27 mouse cellular contexts compared by ENCODE assay signal in genomic region chr8:57616965-57617364, GRCm38 (mm10). TPM values are rescaled to one million over a fixed set of nuclear protein-coding genes. Genes with fewer than 3 reads are reported as not detected.
DNase-seq lines count a peak whose midpoint lies in the region; ATAC-seq and TF ChIP-seq lines count a peak whose summit lies in the region.
"Had no signal": no experiment of that assay in that cellular context is flagged by ENCODE, and none has a peak within 500 bp of the region (broad histone marks: within the 10 kb centered on the region; RNA-seq: fewer than 3 reads in every experiment).

No protein-coding gene starts in this region.

- H3K36me3 ChIP-seq in neural tube, embryonic 14.5 days (ENCODE audit: control insufficient read depth, insufficient read depth, low read length) = no peaks in the 10 kb centered on the region
- no peaks in the 10 kb centered on the region for H3K36me3 ChIP-seq in ES-Bruce4 (ENCODE audit: control insufficient read depth, insufficient read depth, low read length, poor library complexity, severe bottlenecking)
- no peaks in the 10 kb centered on the region for H3K36me3 ChIP-seq in ES-E14 (ENCODE audit: control insufficient read depth, insufficient read depth, low read length, poor library complexity, severe bottlenecking)
- H3K36me3 ChIP-seq in hindbrain, embryonic 14.5 days (replicated peaks; ENCODE audit: control insufficient read depth, insufficient read depth) = no peaks in the 10 kb centered on the region
- H3K36me3 ChIP-seq: embryonic facial prominence, embryonic 10.5 days; embryonic facial prominence, embryonic 13.5 days; forebrain, embryonic 12.5 days; forebrain, embryonic 15.5 days; hindbrain, embryonic 12.5 days had no signal

- no peaks in the 10 kb centered on the region for H3K4me1 ChIP-seq in neural tube, embryonic 14.5 days (ENCODE audit: control insufficient read depth, insufficient read depth, low read length)
- no peaks in the 10 kb centered on the region for H3K4me1 ChIP-seq in ES-Bruce4 (ENCODE audit: control insufficient read depth, insufficient read depth, low read length)
- H3K4me1 ChIP-seq in ES-E14 (ENCODE audit: control insufficient read depth in 2 of 2, insufficient read depth in 2 of 2, low read length in 2 of 2, poor library complexity in 1 of 2) = peaks cover 4 to 9% of the 10 kb centered on the region in 2 experiments; a peak in 3 of 4 replicates
- peaks cover 3% of the 10 kb centered on the region; the same call in 1 of the 2 replicates for H3K4me1 ChIP-seq in hindbrain, embryonic 14.5 days (replicated peaks; ENCODE audit: control insufficient read depth, insufficient read depth, low read length)
- H3K4me1 ChIP-seq: forebrain, embryonic 12.5 days; forebrain, embryonic 15.5 days had no signal

- H3K27ac ChIP-seq in neural tube, embryonic 14.5 days (ENCODE audit: low read depth, low read length) = no peak overlapping the region
- H3K27ac ChIP-seq in ES-Bruce4 (ENCODE audit: insufficient read depth, low read length) = peak overlapping the region; percentile 91
- peak overlapping the region; percentile 61; the same call in 1 of the 2 replicates for H3K27ac ChIP-seq in ES-E14 (ENCODE audit: insufficient read depth, low read depth, low read length, poor library complexity, severe bottlenecking)
- no peak overlapping the region for H3K27ac ChIP-seq in hindbrain, embryonic 14.5 days
- H3K27ac ChIP-seq: embryonic facial prominence, embryonic 10.5 days; embryonic facial prominence, embryonic 13.5 days; forebrain, embryonic 12.5 days; forebrain, embryonic 15.5 days; heart, adult 2 months; hindbrain, embryonic 12.5 days had no signal

- ATAC-seq in neural tube, embryonic 14.5 days (ENCODE audit: low read depth) = 0 out of 2 replicates have a peak, but pooled peaks have one; percentile 30
- ATAC-seq in hindbrain, embryonic 14.5 days (ENCODE audit: low FRiP score) = no peak
- ATAC-seq: activated CD4-positive, CD25-positive, alpha-beta regulatory T cell, adult 4 months; CD4-positive, CD25-positive, alpha-beta regulatory T cell, adult 4 months; forebrain, embryonic 15.5 days; hindbrain, embryonic 16.5 days; intestine, embryonic 16.5 days had no signal

- TF ChIP-seq POLR2A in ES-Bruce4 (IDR thresholded peaks at IDR 0.05; ENCODE audit: insufficient read depth, low read length) = peak; percentile 62

- H3K9ac ChIP-seq in neural tube, embryonic 14.5 days (replicated peaks; ENCODE audit: low read depth, low read length) = no peak overlapping the region
- H3K9ac ChIP-seq in ES-Bruce4 (ENCODE audit: low read depth, poor library complexity, severe bottlenecking) (peak overlapping the region; percentile 65), ES-E14 (ENCODE audit: insufficient read depth, low read depth, low read length, poor library complexity, severe bottlenecking) (peak overlapping the region; percentile 49; the same call in 1 of the 2 replicates)
- no peak overlapping the region for H3K9ac ChIP-seq in hindbrain, embryonic 14.5 days
- H3K9ac ChIP-seq: embryonic facial prominence, embryonic 13.5 days; forebrain, embryonic 12.5 days; forebrain, embryonic 15.5 days; hindbrain, embryonic 12.5 days had no signal

- no peak overlapping the region for H3K4me3 ChIP-seq in neural tube, embryonic 14.5 days (ENCODE audit: low read depth, low read length)
- H3K4me3 ChIP-seq in ES-Bruce4 (ENCODE audit: low read depth, low read length) (peak overlapping the region; percentile 33), ES-E14 (ENCODE audit: insufficient read depth in 1 of 2, low read depth in 1 of 2, low read length in 2 of 2, poor library complexity in 1 of 2, severe bottlenecking in 1 of 2) (peak overlapping the region; percentile 49 to 59)
- no peak overlapping the region for H3K4me3 ChIP-seq in hindbrain, embryonic 14.5 days (replicated peaks; ENCODE audit: low read length)
- H3K4me3 ChIP-seq: embryonic facial prominence, embryonic 10.5 days; embryonic facial prominence, embryonic 13.5 days; erythroblast, embryonic 14.5 days; forebrain, embryonic 12.5 days; forebrain, embryonic 15.5 days; heart, adult 2 months; hindbrain, embryonic 12.5 days had no signal

- TF ChIP-seq CTCF in ES-Bruce4 (IDR thresholded peaks at IDR 0.05; ENCODE audit: low read depth, low read length) = no peak

- H3K9me3 ChIP-seq in neural tube, embryonic 14.5 days (ENCODE audit: control insufficient read depth, low read length) = no peaks in the 10 kb centered on the region
- no peaks in the 10 kb centered on the region for H3K9me3 ChIP-seq in ES-Bruce4 (replicated peaks; ENCODE audit: control insufficient read depth, insufficient read depth, low read length, poor library complexity, severe bottlenecking)
- no peaks in the 10 kb centered on the region for H3K9me3 ChIP-seq in ES-E14 (ENCODE audit: control insufficient read depth, insufficient read depth, low read depth, low read length)
- no peaks in the 10 kb centered on the region for H3K9me3 ChIP-seq in hindbrain, embryonic 14.5 days (ENCODE audit: control insufficient read depth, low read length)
- H3K9me3 ChIP-seq: embryonic facial prominence, embryonic 10.5 days; embryonic facial prominence, embryonic 13.5 days; forebrain, embryonic 12.5 days; forebrain, embryonic 15.5 days; hindbrain, embryonic 12.5 days had no signal

- in situ Hi-C loops in ES-E14 (cut with MboI; ENCODE audit: low sequenced_read_pairs in 2 of 2, unreplicated experiment in 2 of 2) = no loop called here

- H3K4me2 ChIP-seq in neural tube, embryonic 14.5 days (ENCODE audit: low read depth, low read length) = no peak overlapping the region
- H3K4me2 ChIP-seq in hindbrain, embryonic 14.5 days (replicated peaks) = no peak overlapping the region
- H3K4me2 ChIP-seq: embryonic facial prominence, embryonic 13.5 days; forebrain, embryonic 12.5 days; forebrain, embryonic 15.5 days; heart, embryonic 11.5 days; hindbrain, embryonic 12.5 days had no signal

- H3K27me3 ChIP-seq in neural tube, embryonic 14.5 days (ENCODE audit: control insufficient read depth, insufficient read depth, low read length) = no peaks in the 10 kb centered on the region
- H3K27me3 ChIP-seq in ES-Bruce4 (ENCODE audit: control insufficient read depth, insufficient read depth, low read length, poor library complexity, severe bottlenecking) = no peaks in the 10 kb centered on the region
- no peaks in the 10 kb centered on the region for H3K27me3 ChIP-seq in hindbrain, embryonic 14.5 days (ENCODE audit: control insufficient read depth, insufficient read depth, low read length)
- H3K27me3 ChIP-seq: embryonic facial prominence, embryonic 13.5 days; forebrain, embryonic 12.5 days; forebrain, embryonic 15.5 days; hindbrain, embryonic 12.5 days had no signal

- TF ChIP-seq EP300 in ES-Bruce4 (IDR thresholded peaks at IDR 0.05; ENCODE audit: insufficient read depth, low read depth, low read length) = no peak

- DNase-seq in neural tube, embryonic 10.5 days (ENCODE audit: extremely low spot score, low spot score) = no peak
- DNase-seq in ES-E14 (ENCODE audit: low read depth, low spot score) (peak; percentile 55), ZHBTc4 (ENCODE audit: low read depth, low spot score) (peak; percentile 53)
- DNase-seq in hindbrain, embryonic 14.5 days (ENCODE audit: low spot score) = no peak
- DNase-seq in thymus, postnatal 25 days = no peak
- DNase-seq: adrenal gland, adult 8-10 months; adrenal gland, postnatal 25 days; cerebellum, adult 11-12 months; cerebellum, adult 8-10 months; cerebellum, postnatal 10 days; cerebellum, postnatal 36 days; embryo, embryonic 11 days; gastrocnemius, postnatal 25 days; heart, adult 2 months had no signal

- WGBS in neural tube, embryonic 14.5 days = 62% methylated on average over 5 of the region's 5 CpGs
- WGBS in hindbrain, embryonic 14.5 days = 58% methylated on average over 5 of the region's 5 CpGs

TF ChIP-seq in ES-E14, 5 proteins besides CTCF, POLR2A, EP300 and RAD21:
- TF ChIP-seq MAFK (IDR thresholded peaks at IDR 0.05; ENCODE audit: insufficient read depth, low read depth, low read length) (no peak), ZNF384 (IDR thresholded peaks at IDR 0.05; ENCODE audit: low read depth, low read length) (no peak), ZC3H11A (IDR thresholded peaks at IDR 0.05; ENCODE audit: borderline replicate concordance, low read depth, low read length) (no peak), CHD2 (IDR thresholded peaks at IDR 0.05; ENCODE audit: low read depth, low read length) (no peak), HCFC1 (IDR thresholded peaks at IDR 0.05; ENCODE audit: borderline replicate concordance, insufficient read depth, low read length) (no peak)

RNA-seq across cellular contexts. Expression of gene Galnt7, which starts 35.9 kb away (rescaled TPM):
- 14.7 and 15.0 TPM in 2 replicates for polyA plus RNA-seq in neural tube, embryonic 14.5 days (2014; fragmentation: Nextera tagmentation; extraction: Ambion mirVana)
- 26.1 and 27.4 TPM in 2 replicates for polyA plus RNA-seq in ES-Bruce4 (2011; ENCODE audit: insufficient read depth, insufficient read length, low read depth, missing spikeins)
- total RNA-seq in ES-E14 (2012; rRNA removed) = 17.7 and 19.7 TPM in 2 replicates
- 14.0 and 14.6 TPM in 2 replicates for polyA plus RNA-seq in hindbrain, embryonic 14.5 days (2014; fragmentation: Nextera tagmentation; extraction: Ambion mirVana)
- polyA plus RNA-seq: erythroblast, embryonic 14.5 days had no signal

Comparison
In these comparisons a context has a peak if more than half of its experiments do, and no peak if none do; other contexts are left out.
1. H3K27ac ChIP-seq: peak in ES-Bruce4 (single experiment) and ES-E14 (single experiment); none in neural tube, embryonic 14.5 days (single experiment) and hindbrain, embryonic 14.5 days (single experiment).
2. H3K4me3 ChIP-seq: peak in ES-Bruce4 (single experiment) and ES-E14 (2 of 2); none in neural tube, embryonic 14.5 days (single experiment) and hindbrain, embryonic 14.5 days (single experiment).
3. H3K9ac ChIP-seq: peak in ES-Bruce4 (single experiment) and ES-E14 (single experiment); none in neural tube, embryonic 14.5 days (single experiment) and hindbrain, embryonic 14.5 days (single experiment).
4. DNase-seq: peak in ES-E14 (single experiment) and ZHBTc4 (single experiment); none in neural tube, embryonic 10.5 days (single experiment), hindbrain, embryonic 14.5 days (single experiment) and thymus, postnatal 25 days (single experiment).